Mouse (Mus musculus) intestine, postnatal 0 days (tissue): ENCODE data around the gene Sbk1. TPM values are rescaled to one million over a fixed set of nuclear protein-coding genes. Genes with fewer than 3 reads are reported as not detected.

Experiments used
- ATAC-seq: fragments of 200-750 bp; cut with Nextera tagmentation; 2 replicates; pipeline ENCODE4 v1.8.0; 2017; ENCODE audit warnings: mild to moderate bottlenecking, moderate TSS enrichment, moderate library complexity
- H3K27ac ChIP-seq: fragments of 300-500 bp; sonication (generic); 2 replicates; pipeline ENCODE4 v1.5.1; 2014; ENCODE audit warnings: mild to moderate bottlenecking, low read depth, low read length, moderate library complexity
- H3K27me3 ChIP-seq: fragments of 300-500 bp; sonication (generic); replicated peaks from 2 replicates; pipeline ENCODE4 v1.6.1; 2014; ENCODE audit warnings: low read length, mixed read lengths; ENCODE audit not compliant: control insufficient read depth, insufficient read depth
- H3K36me3 ChIP-seq: fragments of 300-500 bp; sonication (generic); 2 replicates; pipeline ENCODE4 v1.6.1; 2014; ENCODE audit warnings: mild to moderate bottlenecking, moderate library complexity; ENCODE audit not compliant: control insufficient read depth, insufficient read depth
- H3K4me1 ChIP-seq: fragments of 300-500 bp; sonication (generic); replicated peaks from 2 replicates; pipeline ENCODE4 v1.6.1; 2014; ENCODE audit warnings: antibody characterized with exemption, low read length, mixed read lengths; ENCODE audit not compliant: control insufficient read depth, insufficient read depth
- H3K4me2 ChIP-seq: fragments of 300-500 bp; sonication (generic); replicated peaks from 2 replicates; pipeline ENCODE4 v1.6.1; 2014; ENCODE audit warnings: low read depth, mild to moderate bottlenecking, moderate library complexity
- H3K4me3 ChIP-seq: fragments of 300-500 bp; sonication (generic); 2 replicates; pipeline ENCODE4 v1.5.1; 2014; ENCODE audit warnings: low read depth, low read length
- H3K9ac ChIP-seq: fragments of 300-500 bp; sonication (generic); 2 replicates; pipeline ENCODE4 v1.6.1; 2014; ENCODE audit warnings: mild to moderate bottlenecking, low read depth, low read length
- H3K9me3 ChIP-seq: fragments of 300-500 bp; sonication (generic); 2 replicates; pipeline ENCODE4 v1.6.1; 2016; ENCODE audit warnings: mixed run types; ENCODE audit not compliant: control insufficient read depth
- CTCF ChIP-seq: sonication (generic); IDR thresholded peaks from 2 replicates; pipeline ENCODE4 v1.5.1; 2016; ENCODE audit warnings: low read depth, mild to moderate bottlenecking, control low read depth, antibody characterized with exemption, moderate library complexity
- WGBS: fragments of 180-500 bp; shearing (Covaris S2); extraction: QIAGEN DNeasy Blood & Tissue Kit; methylation state at CpG from one replicate; pipeline ENCODE4 v1.1.7; 2014; 5-methylcytosine and 5-hydroxymethylcytosine counted together
- polyA plus RNA-seq: library from polyadenylated mRNA; unstranded; fragments of >200 nt; fragmentation: Nextera tagmentation; extraction: Ambion mirVana; gene quantifications from 2 replicates; pipeline ENCODE4 v1.2.1, GENCODE M21; 2015

Gene Sbk1
- polyA plus RNA-seq, 1 experiment from 2014 or later = 4.4 TPM

- no peak overlapping the region for H3K27ac ChIP-seq
- no peaks in the 10 kb centered on the region for H3K9me3 ChIP-seq
- no peaks in the 10 kb centered on the region for H3K4me1 ChIP-seq
- H3K9ac ChIP-seq = no peak overlapping the region
- no peak for ATAC-seq
- 45% methylated on average over 17 of the region's 17 CpGs for WGBS
- no peaks in the 10 kb centered on the region for H3K36me3 ChIP-seq
- H3K4me2 ChIP-seq = no peak overlapping the region
- H3K27me3 ChIP-seq = no peaks in the 10 kb centered on the region
- no peak overlapping the region for H3K4me3 ChIP-seq
- no peak for TF ChIP-seq CTCF
Measured at GRCm38 (mm10) chr7:126248641-126249141, 23.7 kb upstream of the Sbk1 start.

GRCm38 (mm10) chr7:126249146-126249545, 23.3 kb upstream of the Sbk1 start:
- WGBS = 78% methylated on average over 5 of the region's 5 CpGs
- H3K4me2 ChIP-seq = no peak overlapping the region
- ATAC-seq = no peak
- no peak overlapping the region for H3K27ac ChIP-seq
- no peak overlapping the region for H3K9ac ChIP-seq
- no peaks in the 10 kb centered on the region for H3K27me3 ChIP-seq
- TF ChIP-seq CTCF = no peak
- no peak overlapping the region for H3K4me3 ChIP-seq
- H3K36me3 ChIP-seq = no peaks in the 10 kb centered on the region
- H3K9me3 ChIP-seq = no peaks in the 10 kb centered on the region
- H3K4me1 ChIP-seq = no peaks in the 10 kb centered on the region

DNA sequence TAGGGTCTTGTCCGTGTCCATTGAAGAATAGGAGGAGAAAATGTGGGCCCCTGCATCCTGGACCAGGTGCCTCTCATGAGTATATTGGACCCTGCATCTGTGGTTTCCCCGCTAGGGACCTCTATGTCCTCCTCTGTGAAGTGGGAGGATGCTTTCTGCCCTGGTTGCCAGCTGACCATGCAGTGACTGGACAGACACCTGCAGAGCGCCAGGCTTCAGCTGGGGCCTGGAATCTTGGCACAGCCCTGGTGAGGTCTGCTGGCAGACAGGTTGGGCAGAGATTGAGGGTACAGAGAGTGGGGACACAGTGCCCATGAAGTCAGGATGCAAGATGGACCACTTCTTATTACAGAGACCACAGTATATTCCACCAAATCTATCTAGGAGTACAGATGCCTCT, 22.4 kb upstream of the Sbk1 start:
- no peaks in the 10 kb centered on the region for H3K4me1 ChIP-seq
- 84% methylated on average over 3 of the region's 3 CpGs for WGBS

DNA sequence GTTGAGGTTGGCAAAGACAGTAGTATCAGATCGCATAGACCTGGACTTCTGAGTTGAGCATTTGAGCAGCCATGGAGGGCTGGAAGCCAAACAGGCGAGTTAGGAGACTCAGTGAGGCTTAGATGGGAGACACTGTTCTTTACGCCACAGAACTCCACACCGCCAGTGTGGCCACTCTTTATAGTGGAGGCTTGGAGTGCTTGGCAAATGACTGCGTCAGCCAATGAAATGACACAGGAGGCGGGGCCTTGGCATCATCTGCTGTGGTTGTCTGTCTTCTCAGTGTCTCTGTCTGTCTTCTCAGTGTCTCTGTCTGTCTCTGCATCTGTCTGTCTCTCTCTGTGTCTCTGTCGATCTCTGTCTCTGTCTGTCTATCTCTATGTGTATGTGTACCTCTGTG, 21.9 kb upstream of the Sbk1 start:
- Histone ChIP-seq H3K9ac (no peak overlapping the region), H3K4me1 (no peaks in the 10 kb centered on the region), H3K4me2 (no peak overlapping the region), H3K27ac (no peak overlapping the region), H3K9me3 (no peaks in the 10 kb centered on the region), H3K36me3 (no peaks in the 10 kb centered on the region), H3K27me3 (no peaks in the 10 kb centered on the region), H3K4me3 (no peak overlapping the region)
- WGBS = 75% methylated on average over 7 of the region's 7 CpGs
- no peak for ATAC-seq
- no peak for TF ChIP-seq CTCF

More for the DNA sequence above, 22.4 kb upstream of the Sbk1 start:
- no peak for ATAC-seq
- Histone ChIP-seq H3K4me2 (no peak overlapping the region), H3K9me3 (no peaks in the 10 kb centered on the region), H3K27ac (no peak overlapping the region), H3K36me3 (no peaks in the 10 kb centered on the region), H3K4me3 (no peak overlapping the region), H3K27me3 (no peaks in the 10 kb centered on the region), H3K9ac (no peak overlapping the region)
- no peak for TF ChIP-seq CTCF

- Histone ChIP-seq H3K9me3 (no peaks in the 10 kb centered on the region), H3K9ac (no peak overlapping the region), H3K4me2 (no peak overlapping the region), H3K27ac (no peak overlapping the region), H3K4me3 (no peak overlapping the region), H3K4me1 (no peaks in the 10 kb centered on the region), H3K27me3 (no peaks in the 10 kb centered on the region), H3K36me3 (no peaks in the 10 kb centered on the region)
- TF ChIP-seq CTCF = no peak
- 75% methylated on average over 3 of the region's 3 CpGs for WGBS
- no peak for ATAC-seq
Measured at GRCm38 (mm10) chr7:126251698-126252097, 20.7 kb upstream of the Sbk1 start.

DNA sequence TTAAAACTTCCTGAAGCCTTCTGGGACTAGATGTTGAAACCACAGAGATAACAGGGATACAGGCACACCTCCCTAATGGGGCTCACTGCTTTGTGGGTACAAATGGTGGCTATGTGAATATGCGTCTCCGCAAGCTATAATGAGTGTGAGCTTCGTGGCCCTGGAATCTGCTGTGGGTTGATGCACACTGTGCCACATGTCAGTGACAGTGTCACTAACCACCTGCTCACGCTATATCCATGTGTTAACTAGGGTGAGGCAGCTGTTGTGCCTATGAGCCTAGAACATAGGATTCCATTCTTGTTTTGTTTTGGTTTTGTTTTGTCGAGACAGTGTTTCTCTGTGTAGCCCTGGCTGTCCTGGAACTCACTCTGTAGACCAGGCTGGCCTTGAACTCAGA, 20.2 kb upstream of the Sbk1 start:
- WGBS = 87% methylated on average over 5 of the region's 5 CpGs
- H3K9me3 ChIP-seq = no peaks in the 10 kb centered on the region
- no peaks in the 10 kb centered on the region for H3K4me1 ChIP-seq
- no peak overlapping the region for H3K4me2 ChIP-seq
- H3K36me3 ChIP-seq = no peaks in the 10 kb centered on the region
- no peak overlapping the region for H3K9ac ChIP-seq
- no peak for ATAC-seq
- no peak overlapping the region for H3K4me3 ChIP-seq
- TF ChIP-seq CTCF = no peak
- H3K27ac ChIP-seq = no peak overlapping the region
- no peaks in the 10 kb centered on the region for H3K27me3 ChIP-seq
